Mouse (Mus musculus) heart, adult 2 months (tissue): Measurements from ENCODE around the gene Ccdc51. TPM values are rescaled to one million over a fixed set of nuclear protein-coding genes. Genes with fewer than 3 reads are reported as not detected.

Experiments
- DNase-seq, 2 experiments: peaks; one replicate each; pipeline ENCODE4 v3.0.0; 2021
- H3K27ac ChIP-seq: fragments of 200-600 bp; 2 replicates; pipeline ENCODE4 v1.8.1; 2022
- H3K27me3 ChIP-seq: fragments of 200-500 bp; 2 replicates; pipeline ENCODE4 v1.6.1; 2012; ENCODE audit warnings: mild to moderate bottlenecking, low read length, inconsistent platforms, mixed read lengths; ENCODE audit not compliant: control insufficient read depth, insufficient read depth
- H3K36me3 ChIP-seq: fragments of 200-500 bp; 2 replicates; pipeline ENCODE4 v1.6.1; 2012; ENCODE audit warnings: low read length, inconsistent platforms; ENCODE audit not compliant: control insufficient read depth, insufficient read depth
- H3K4me1 ChIP-seq: fragments of 200-500 bp; 2 replicates; pipeline ENCODE4 v1.6.1; 2011; ENCODE audit warnings: low read length; ENCODE audit not compliant: control insufficient read depth, insufficient read depth
- H3K4me3 ChIP-seq: fragments of 200-600 bp; 2 replicates; pipeline ENCODE4 v1.8.1; 2022
- H3K79me2 ChIP-seq: fragments of 200-500 bp; replicated peaks from 2 replicates; pipeline ENCODE4 v1.6.1; 2012; ENCODE audit warnings: mild to moderate bottlenecking, inconsistent platforms, low read length, moderate library complexity, mixed read lengths; ENCODE audit not compliant: control insufficient read depth, insufficient read depth
- H3K9ac ChIP-seq: fragments of 200-500 bp; 2 replicates; pipeline ENCODE4 v1.6.1; 2012; ENCODE audit warnings: low read depth, mild to moderate bottlenecking, control low read depth, inconsistent platforms, low read length, mixed read lengths
- CTCF ChIP-seq: fragments of 200-600 bp; IDR thresholded peaks from 2 replicates; pipeline ENCODE4 v1.8.1; 2022; ENCODE audit warnings: antibody characterized with exemption, mild to moderate bottlenecking, moderate library complexity
- EP300 ChIP-seq: fragments of 200-500 bp; IDR thresholded peaks from 2 replicates; pipeline ENCODE4 v1.6.1; 2011; ENCODE audit warnings: low read depth, low read length, control low read depth; ENCODE audit not compliant: insufficient read depth
- POLR2A ChIP-seq: fragments of 200-500 bp; IDR thresholded peaks from 2 replicates; pipeline ENCODE4 v1.6.1; 2011; ENCODE audit warnings: mild to moderate bottlenecking, low read depth, low read length, control low read depth; ENCODE audit not compliant: insufficient read depth
- WGBS: fragments of 180-500 bp; shearing (Covaris S2); methylation state at CpG from one replicate; pipeline ENCODE4 v1.1.7; 2018; 5-methylcytosine and 5-hydroxymethylcytosine counted together
- intact Hi-C: fragments of 180-260 bp; cut with DNase I; formaldehyde crosslinking; loops from one replicate; pipeline ENCODE4 v1.15.1; 2025
- polyA plus RNA-seq: library from polyadenylated mRNA; depleted of rRNA; stranded (reverse); fragments of >200 nt; gene quantifications from 2 replicates; pipeline ENCODE4 v1.2.3, GENCODE M21; 2012
- total RNA-seq, 2 experiments: library from RNA; stranded (reverse); gene quantifications; 2 replicates each; pipeline ENCODE4 v1.2.3; 2021

Gene Ccdc51
- total and polyA plus RNA-seq, 3 experiments: 7.0 to 11.8 (median 11.1) TPM

GRCm38 (mm10) chr9:109114871-109115270 is 32.6 kb downstream of the Ccdc51 start:
- Histone ChIP-seq H3K4me1 (no peaks in the 10 kb centered on the region), H3K79me2 (no peaks in the 10 kb centered on the region), H3K4me3 (no peak overlapping the region), H3K36me3 (no peaks in the 10 kb centered on the region), H3K9ac (no peak overlapping the region), H3K27ac (no peak overlapping the region), H3K27me3 (no peaks in the 10 kb centered on the region)
- WGBS: 85% methylated on average over 7 of the region's 7 CpGs
- intact Hi-C loops: no loop called here
- no peak for TF ChIP-seq EP300
- TF ChIP-seq POLR2A: no peak
- TF ChIP-seq CTCF: no peak
- peak in 1 of 2 experiments; percentile 11 for DNase-seq

- no peak for TF ChIP-seq CTCF
- TF ChIP-seq POLR2A: no peak
- no peak for TF ChIP-seq EP300
- Histone ChIP-seq H3K4me1 (no peaks in the 10 kb centered on the region), H3K27me3 (no peaks in the 10 kb centered on the region), H3K9ac (no peak overlapping the region), H3K79me2 (no peaks in the 10 kb centered on the region), H3K36me3 (no peaks in the 10 kb centered on the region), H3K4me3 (no peak overlapping the region), H3K27ac (no peak overlapping the region)
- DNase-seq: no peak
- intact Hi-C loops: no loop called here
- WGBS: 83% methylated on average over 10 of the region's 10 CpGs
Observed at GRCm38 (mm10) chr9:109116205-109116604, 33.9 kb downstream of the Ccdc51 start.

- DNase-seq: peak; percentile 52 to 65
- Histone ChIP-seq H3K4me3 (no peak overlapping the region), H3K4me1 (no peaks in the 10 kb centered on the region), H3K27me3 (no peaks in the 10 kb centered on the region), H3K36me3 (no peaks in the 10 kb centered on the region), H3K27ac (no peak overlapping the region), H3K9ac (no peak overlapping the region), H3K79me2 (no peaks in the 10 kb centered on the region)
- WGBS: 53% methylated on average over 3 of the region's 4 CpGs
- TF ChIP-seq POLR2A (no peak), EP300 (no peak; the same call in 1 of the 2 replicates), CTCF (no peak)
- intact Hi-C loops: no loop called here
Observed at GRCm38 (mm10) chr9:109118106-109118505, 35.8 kb downstream of the Ccdc51 start.

- 67% methylated on average over 9 of the region's 9 CpGs for WGBS
- TF ChIP-seq EP300 (no peak), CTCF (no peak), POLR2A (no peak)
- H3K4me1 ChIP-seq: no peaks in the 10 kb centered on the region
- DNase-seq: peak in 1 of 2 experiments; percentile 16
- no peaks in the 10 kb centered on the region for H3K36me3 ChIP-seq
- no peak overlapping the region for H3K4me3 ChIP-seq
- intact Hi-C loops: no loop called here
- H3K9ac ChIP-seq: no peak overlapping the region
- H3K79me2 ChIP-seq: no peaks in the 10 kb centered on the region
- no peaks in the 10 kb centered on the region for H3K27me3 ChIP-seq
- H3K27ac ChIP-seq: no peak overlapping the region
Observed at GRCm38 (mm10) chr9:109119571-109119970, 37.3 kb downstream of the Ccdc51 start.

GRCm38 (mm10) chr9:109120956-109121355 is 38.7 kb downstream of the Ccdc51 start:
- Histone ChIP-seq H3K27ac (no peak overlapping the region), H3K36me3 (no peaks in the 10 kb centered on the region), H3K4me1 (no peaks in the 10 kb centered on the region), H3K9ac (no peak overlapping the region), H3K79me2 (no peaks in the 10 kb centered on the region), H3K4me3 (no peak overlapping the region), H3K27me3 (no peaks in the 10 kb centered on the region)
- no peak for TF ChIP-seq EP300
- no peak for TF ChIP-seq CTCF
- no peak for TF ChIP-seq POLR2A
- 88% methylated on average over 6 of the region's 6 CpGs for WGBS
- intact Hi-C loops: no loop called here
- no peak for DNase-seq

GRCm38 (mm10) chr9:109122553-109123085 is 40.3 kb downstream of the Ccdc51 start:
- TF ChIP-seq CTCF (peak; percentile 73), POLR2A (no peak)
- WGBS: 45% methylated on average over 2 of the region's 2 CpGs
- Histone ChIP-seq H3K79me2 (no peaks in the 10 kb centered on the region), H3K4me1 (no peaks in the 10 kb centered on the region), H3K27me3 (no peaks in the 10 kb centered on the region), H3K36me3 (no peaks in the 10 kb centered on the region), H3K27ac (no peak overlapping the region), H3K4me3 (no peak overlapping the region), H3K9ac (no peak overlapping the region)
- intact Hi-C loops: loop anchor here (1.0 kb wide), 2 partner anchors 34 to 122 kb away; no protein-coding TSS in a partner anchor
- no peak for DNase-seq
